Mouse (Mus musculus) testis, adult 2 months (tissue): ENCODE measurements at regions not wholly inside any gene's neighbourhood (a gene's known extent, or its start where the extent isn't known, plus 50 kb on each side); places are given as distances from the start of the nearest gene placed in this dataset.

Source experiments
- CTCF ChIP-seq: fragments of 200-500 bp; IDR thresholded peaks from 2 replicates; pipeline ENCODE4 v1.5.1; 2012; ENCODE audit warnings: low read depth, mild to moderate bottlenecking, inconsistent platforms, low read length, moderate library complexity; ENCODE audit not compliant: control insufficient read depth, insufficient read depth, insufficient replicate concordance
- POLR2A ChIP-seq: fragments of 200-500 bp; IDR thresholded peaks from 2 replicates; pipeline ENCODE4 v1.6.1; 2012; ENCODE audit warnings: low read depth, mild to moderate bottlenecking, inconsistent platforms, low read length, moderate library complexity; ENCODE audit not compliant: control insufficient read depth

- no peak for TF ChIP-seq CTCF
- no peak for TF ChIP-seq POLR2A
Observed at GRCm38 (mm10) chr13:11375452-11375851, 731.3 kb downstream of the Ryr2 start.
